Mouse (Mus musculus) CH12.LX (cell line): ENCODE measurements around the gene Tspyl3. TPM values are rescaled to one million over a fixed set of nuclear protein-coding genes. Genes with fewer than 3 reads are reported as not detected.

Experiments used
- DNase-seq: peaks from one replicate; pipeline ENCODE4 v3.0.0-alpha.2; 2013; ENCODE audit errors: extremely low read depth
- H3K27ac ChIP-seq: 2 replicates; pipeline ENCODE4 v1.5.1; 2012; ENCODE audit warnings: low read depth, mild to moderate bottlenecking, control low read depth, moderate library complexity; ENCODE audit not compliant: insufficient read depth
- H3K27me3 ChIP-seq: replicated peaks from 2 replicates; pipeline ENCODE3; 2012; ENCODE audit warnings: inconsistent platforms
- H3K36me3 ChIP-seq, 2 experiments: replicated peaks in 1 of 2; 2 replicates each; pipeline versions ENCODE3 to v1.6.1; 2012; ENCODE audit warnings: inconsistent platforms in 1 of 2, low read length in 1 of 2, mild to moderate bottlenecking in 1 of 2, mixed read lengths in 1 of 2, moderate library complexity in 1 of 2; ENCODE audit not compliant: control insufficient read depth in 1 of 2, insufficient read depth in 1 of 2
- H3K4me1 ChIP-seq, 2 experiments: 2 replicates each; pipeline ENCODE4 v1.6.1; 2012; ENCODE audit warnings: inconsistent platforms in 1 of 2, moderate library complexity in 1 of 2; ENCODE audit not compliant: insufficient read depth in 2 of 2, control insufficient read depth in 1 of 2
- H3K4me2 ChIP-seq: 2 replicates; pipeline ENCODE4 v1.6.1; 2012; ENCODE audit warnings: low read depth, mild to moderate bottlenecking, control low read depth; ENCODE audit not compliant: poor library complexity, insufficient read depth, severe bottlenecking
- H3K4me3 ChIP-seq, 3 experiments: fragments of 150-350 bp in 1 of 3; sonication (generic) in 1 of 3; replicated peaks in 1 of 3; 2 replicates each; pipeline versions ENCODE3 to v1.5.1; 2011 to 2012; ENCODE audit warnings: low read depth in 2 of 3, low read length in 2 of 3, mild to moderate bottlenecking in 2 of 3, moderate library complexity in 2 of 3, control low read depth in 1 of 3, improper control_type of control experiment in 1 of 3, inconsistent platforms in 1 of 3, mixed read lengths in 1 of 3; ENCODE audit not compliant: poor library complexity in 1 of 3
- H3K79me2 ChIP-seq: replicated peaks from 2 replicates; pipeline ENCODE4 v1.6.1; 2012; ENCODE audit warnings: mild to moderate bottlenecking, moderate library complexity; ENCODE audit not compliant: control insufficient read depth, poor library complexity, insufficient read depth, severe bottlenecking; ENCODE audit errors: extremely low read depth
- H3K9ac ChIP-seq: 2 replicates; pipeline ENCODE4 v1.6.1; 2012; ENCODE audit warnings: low read depth, mild to moderate bottlenecking, control low read depth, moderate library complexity; ENCODE audit not compliant: insufficient read depth
- H3K9me3 ChIP-seq: replicated peaks from 2 replicates; pipeline ENCODE3; 2012; ENCODE audit warnings: low read length, inconsistent platforms, mixed read lengths
- E2F4 ChIP-seq: IDR thresholded peaks from 2 replicates; pipeline ENCODE4 v1.6.1; 2011; ENCODE audit warnings: low read depth, low read length, improper control_type of control experiment; ENCODE audit not compliant: insufficient replicate concordance
- GABPA ChIP-seq: IDR thresholded peaks from 2 replicates; pipeline ENCODE4 v1.6.1; 2012; ENCODE audit warnings: low read depth, low read length, improper control_type of control experiment, inconsistent platforms; ENCODE audit not compliant: insufficient replicate concordance
- IRF4 ChIP-seq: IDR thresholded peaks from 2 replicates; pipeline ENCODE4 v1.6.1; 2014; ENCODE audit warnings: low read depth, mild to moderate bottlenecking, inconsistent platforms, low read length, improper control_type of control experiment
- KAT2A ChIP-seq: IDR thresholded peaks from 2 replicates; pipeline ENCODE4 v1.6.1; 2012; ENCODE audit warnings: low read length, improper control_type of control experiment, inconsistent platforms; ENCODE audit not compliant: insufficient replicate concordance
- MAX ChIP-seq: IDR thresholded peaks from 2 replicates; pipeline ENCODE4 v1.6.1; 2011; ENCODE audit warnings: low read length, improper control_type of control experiment
- POLR2A ChIP-seq: IDR thresholded peaks from 2 replicates; pipeline ENCODE4 v1.6.1; 2011; ENCODE audit warnings: low read depth, mild to moderate bottlenecking, improper control_type of control experiment, low read length
- POLR2AphosphoS2 ChIP-seq: IDR thresholded peaks from 2 replicates; pipeline ENCODE4 v1.6.1; 2011; ENCODE audit warnings: low read depth, low read length, improper control_type of control experiment
- RAD21 ChIP-seq: IDR thresholded peaks from 2 replicates; pipeline ENCODE4 v1.6.1; 2011; ENCODE audit warnings: low read depth, mild to moderate bottlenecking, low read length, improper control_type of control experiment, moderate library complexity
- ZC3H11A ChIP-seq: IDR thresholded peaks from 2 replicates; pipeline ENCODE4 v1.6.1; 2012; ENCODE audit warnings: low read depth, mild to moderate bottlenecking, inconsistent platforms, low read length, improper control_type of control experiment
- ZKSCAN1 ChIP-seq: IDR thresholded peaks from 2 replicates; pipeline ENCODE4 v1.6.1; 2012; ENCODE audit warnings: low read depth, inconsistent platforms, low read length, improper control_type of control experiment, borderline replicate concordance
- dilution Hi-C: fragments of 300-500 bp; cut with MboI; formaldehyde crosslinking; loops from 2 replicates; pipeline ENCODE4 v1.14.3; 2020; ENCODE audit warnings: low sequenced_read_pairs; ENCODE audit not compliant: extremely low pct_unique_long_range_greater_than_20kb, extremely low pct_ligation_motif_present
- in situ Hi-C: fragments of 300-500 bp; cut with MboI; formaldehyde crosslinking; loops from 3 replicates; pipeline ENCODE4 v1.14.3; 2019; ENCODE audit warnings: low sequenced_read_pairs, low pct_ligation_motif_present, low pct_unique_long_range_greater_than_20kb, mixed read lengths
- polyA plus RNA-seq: library from polyadenylated mRNA; unstranded; fragments of >175 nt; gene quantifications from 2 replicates; pipeline ENCODE4 v1.2.1, GENCODE M21; 2012; ENCODE audit warnings: low read depth; ENCODE audit not compliant: insufficient read length
- total RNA-seq, 2 experiments: library from RNA; depleted of rRNA; stranded (reverse); fragments of 300-350 nt in 1 of 2; fragments of >200 nt in 1 of 2; gene quantifications; 2 replicates each; pipeline ENCODE4 v1.2.3; 2012 to 2014

Gene Tspyl3
- total and polyA plus RNA-seq, 3 experiments = 9.6 to 16.5 (median 12.1) TPM

GRCm38 (mm10) chr2:153186176-153186591 is 39.1 kb downstream of the Tspyl3 start:
- in situ Hi-C loops (no loop called here), dilution Hi-C loops (no loop called here)

DNA sequence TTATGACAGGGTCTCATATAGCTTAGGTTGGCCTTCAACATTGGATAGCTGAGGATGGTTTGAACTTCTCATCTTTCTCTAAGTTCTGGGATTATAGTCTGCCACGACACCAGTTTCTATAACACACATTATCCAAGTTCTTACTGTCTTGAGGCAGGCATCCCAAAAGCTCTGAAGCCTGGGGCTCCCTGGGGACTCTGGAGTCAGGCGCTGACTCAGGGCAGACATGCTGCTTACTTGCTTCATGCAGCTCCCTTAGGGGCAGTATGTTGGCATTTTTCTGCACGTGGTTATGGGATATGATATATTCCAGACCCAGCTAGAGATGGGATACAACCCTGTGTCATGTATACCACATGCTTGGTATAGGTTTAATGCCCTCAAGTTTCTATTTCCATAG is 45.3 kb downstream of the Tspyl3 start:
- dilution Hi-C loops = no loop called here
- H3K9ac ChIP-seq = no peak overlapping the region
- no peak for TF ChIP-seq ZKSCAN1
- TF ChIP-seq, all 38 proteins: peak for 0
- no peak overlapping the region for H3K4me2 ChIP-seq
- H3K4me1 ChIP-seq = peaks cover 7 to 22% of the 10 kb centered on the region in 2 experiments
- peaks cover 16% of the 10 kb centered on the region for H3K79me2 ChIP-seq
- in situ Hi-C loops = no loop called here
- no peaks in the 10 kb centered on the region for H3K27me3 ChIP-seq
- no peak overlapping the region for H3K4me3 ChIP-seq
- H3K27ac ChIP-seq = no peak overlapping the region
- H3K9me3 ChIP-seq = no peaks in the 10 kb centered on the region
- DNase-seq = no peak
- peaks cover 46 to 91% of the 10 kb centered on the region in 2 experiments for H3K36me3 ChIP-seq

More at GRCm38 (mm10) chr2:153186176-153186591, 39.1 kb downstream of the Tspyl3 start:
- Histone ChIP-seq H3K79me2 (no peaks in the 10 kb centered on the region), H3K9ac (no peak overlapping the region), H3K36me3 (peaks cover 82 to 100% of the 10 kb centered on the region in 2 experiments), H3K4me1 (no peaks in the 10 kb centered on the region), H3K27ac (no peak overlapping the region), H3K27me3 (no peaks in the 10 kb centered on the region), H3K4me2 (no peak overlapping the region), H3K9me3 (no peaks in the 10 kb centered on the region), H3K4me3 (no peak overlapping the region)
- DNase-seq = no peak
- TF ChIP-seq IRF4 (no peak), RAD21 (no peak), ZC3H11A (no peak), POLR2A (no peak), MAX (no peak)

GRCm38 (mm10) chr2:153179126-153179860 is 45.9 kb downstream of the Tspyl3 start:
- in situ Hi-C loops (no loop called here), dilution Hi-C loops (no loop called here)
- H3K36me3 ChIP-seq = peaks cover 43 to 87% of the 10 kb centered on the region in 2 experiments

More at GRCm38 (mm10) chr2:153179126-153179860, 45.9 kb downstream of the Tspyl3 start:
- Histone ChIP-seq H3K4me1 (peaks cover 7 to 26% of the 10 kb centered on the region in 2 experiments), H3K4me2 (no peak overlapping the region), H3K4me3 (no peak overlapping the region), H3K79me2 (peaks cover 23% of the 10 kb centered on the region), H3K9me3 (no peaks in the 10 kb centered on the region), H3K27ac (no peak overlapping the region), H3K27me3 (no peaks in the 10 kb centered on the region), H3K9ac (no peak overlapping the region)
- DNase-seq = no peak
- no peak for TF ChIP-seq KAT2A
- no peak for TF ChIP-seq E2F4
- no peak for TF ChIP-seq POLR2AphosphoS2
- TF ChIP-seq ZC3H11A = no peak
- no peak for TF ChIP-seq GABPA
